Mouse (Mus musculus) cerebellum, adult 8-10 months (tissue): ENCODE results near the gene Yif1b.
A peak's percentile ranks its signal among the peaks of the same experiment; 100 is the strongest.

Experiments used
- DNase-seq: peaks from one replicate; pipeline ENCODE4 v3.0.0; 2022

Yif1b gene

GRCm38 (mm10) chr7:29282074-29282554 lies 44.0 kb downstream of the Yif1b start:
- DNase-seq: peak; percentile 81

GRCm38 (mm10) chr7:29283876-29284275 lies 45.7 kb downstream of the Yif1b start:
- DNase-seq: no peak

DNA sequence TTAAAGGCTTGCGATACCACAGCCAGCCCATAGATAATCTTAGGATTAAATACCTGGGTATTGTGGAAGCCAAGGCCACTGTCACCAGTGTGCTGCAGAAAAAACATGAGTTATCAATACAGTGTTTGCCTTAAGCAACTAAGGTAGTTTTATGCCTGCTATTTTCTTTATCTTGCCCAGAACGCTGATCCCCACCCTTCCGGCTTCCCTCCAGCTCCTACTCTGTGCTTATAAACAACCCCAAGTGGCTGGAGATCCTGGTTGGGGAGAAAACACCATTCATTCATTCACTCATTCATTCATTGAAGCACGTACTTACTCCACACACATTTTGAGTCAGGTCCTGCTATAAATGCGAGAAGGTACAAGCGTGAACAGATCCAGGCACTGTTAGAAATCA lies 46.4 kb downstream of the Yif1b start:
- DNase-seq: no peak

DNA sequence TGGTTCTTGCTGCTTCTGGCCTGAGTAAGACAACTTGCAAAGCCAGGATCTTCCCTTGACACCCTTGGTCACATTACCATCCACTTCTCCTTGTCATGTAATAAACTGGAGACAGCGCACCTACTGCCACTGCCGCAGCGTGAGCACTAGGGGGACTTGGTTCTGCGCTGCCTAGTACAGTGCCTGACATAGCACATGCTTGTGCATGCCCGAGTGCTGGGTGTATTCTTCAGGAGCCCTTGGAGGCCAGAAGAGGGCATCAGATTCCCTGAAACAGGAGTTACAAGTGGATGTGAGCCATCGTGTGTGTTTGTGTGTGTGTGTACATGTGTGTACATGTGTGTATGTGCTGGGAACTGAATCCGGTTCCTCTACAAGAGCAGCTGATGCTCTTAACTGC lies 49.4 kb downstream of the Yif1b start:
- DNase-seq: no peak

DNA sequence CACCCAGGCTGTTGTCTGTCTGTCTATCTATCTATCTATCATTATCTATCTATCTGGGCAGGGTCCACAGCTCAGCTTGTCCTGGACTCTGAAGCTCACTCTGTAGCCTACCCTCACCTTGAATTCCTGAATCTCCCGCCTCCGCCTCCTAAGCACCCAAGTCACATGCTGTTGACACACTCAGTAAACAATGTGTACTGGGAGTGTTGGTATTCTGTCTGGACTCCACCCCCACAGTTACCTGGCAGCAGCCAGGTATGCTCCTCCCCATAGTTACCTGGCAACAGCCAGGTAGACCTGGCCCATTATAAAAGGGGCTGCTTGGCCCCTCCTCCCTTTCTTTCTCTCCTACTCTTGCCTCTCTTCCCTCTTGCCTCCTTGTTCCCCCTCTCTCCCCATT lies 50.0 kb downstream of the Yif1b start:
- no peak for DNase-seq

- DNase-seq: peak; percentile 71
Observed at GRCm38 (mm10) chr7:29288942-29289638, 51.0 kb downstream of the Yif1b start, which contains the start of gene Ppp1r14a. TSS of gene Ppp1r14a (plus strand) at chr7:29289308.

DNA sequence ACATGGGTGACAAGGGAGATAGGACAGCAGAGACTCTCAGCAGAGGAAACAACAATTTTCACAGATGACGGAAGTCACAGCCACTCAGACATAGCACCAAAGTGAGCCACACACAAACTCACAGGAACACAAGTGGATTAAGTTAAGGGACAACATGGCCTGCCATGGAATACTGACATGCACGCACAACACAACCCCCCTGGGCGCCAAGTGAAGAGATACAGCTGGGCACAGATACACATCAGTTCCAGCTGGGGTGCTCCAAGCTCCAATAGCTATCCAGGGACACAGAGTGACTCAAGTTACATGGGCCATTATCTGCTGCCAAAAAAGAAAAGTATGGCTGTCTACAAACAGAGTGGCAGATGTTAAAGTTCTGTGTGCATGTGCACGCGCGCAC lies 51.7 kb downstream of the Yif1b start:
- DNase-seq: no peak

DNA sequence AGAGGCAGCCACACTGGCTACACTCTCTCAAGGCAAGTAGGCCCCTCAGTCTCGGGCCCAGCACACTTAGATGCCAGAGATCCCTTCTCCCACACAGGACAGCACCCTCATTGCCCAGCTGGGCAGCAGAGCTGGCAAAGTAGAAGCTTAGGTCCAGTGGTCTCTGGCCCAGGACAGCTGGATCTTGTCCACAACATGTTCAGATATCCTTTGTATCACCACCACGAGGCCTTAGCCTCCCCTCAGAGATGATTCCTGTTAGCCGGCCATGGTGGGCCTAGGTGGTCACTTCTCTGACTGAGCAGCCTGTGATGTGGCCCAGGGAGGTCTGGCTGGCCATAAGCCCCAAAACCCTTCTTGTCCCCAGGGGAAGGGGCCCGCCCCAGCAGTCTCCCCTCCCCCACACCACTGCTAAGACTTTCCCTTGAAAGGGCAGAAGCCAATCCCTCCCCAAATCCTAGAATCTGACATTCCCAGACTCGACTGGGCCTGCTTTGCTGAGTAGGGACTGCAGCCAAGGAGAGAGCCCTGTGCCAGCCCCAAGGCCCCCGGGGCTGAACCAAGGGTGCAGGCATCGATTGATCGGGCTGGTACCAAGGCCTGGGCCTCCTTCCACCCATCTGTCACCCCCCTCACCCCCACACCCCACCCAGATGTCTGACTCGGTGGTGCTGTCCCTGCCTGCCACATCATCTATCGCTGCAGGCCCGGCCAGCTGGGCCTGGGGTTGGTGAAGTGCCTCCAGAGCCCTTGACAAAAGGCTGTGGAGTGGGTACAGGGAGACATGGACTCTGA lies 52.8 kb downstream of the Yif1b start:
- DNase-seq: peak; percentile 35

DNA sequence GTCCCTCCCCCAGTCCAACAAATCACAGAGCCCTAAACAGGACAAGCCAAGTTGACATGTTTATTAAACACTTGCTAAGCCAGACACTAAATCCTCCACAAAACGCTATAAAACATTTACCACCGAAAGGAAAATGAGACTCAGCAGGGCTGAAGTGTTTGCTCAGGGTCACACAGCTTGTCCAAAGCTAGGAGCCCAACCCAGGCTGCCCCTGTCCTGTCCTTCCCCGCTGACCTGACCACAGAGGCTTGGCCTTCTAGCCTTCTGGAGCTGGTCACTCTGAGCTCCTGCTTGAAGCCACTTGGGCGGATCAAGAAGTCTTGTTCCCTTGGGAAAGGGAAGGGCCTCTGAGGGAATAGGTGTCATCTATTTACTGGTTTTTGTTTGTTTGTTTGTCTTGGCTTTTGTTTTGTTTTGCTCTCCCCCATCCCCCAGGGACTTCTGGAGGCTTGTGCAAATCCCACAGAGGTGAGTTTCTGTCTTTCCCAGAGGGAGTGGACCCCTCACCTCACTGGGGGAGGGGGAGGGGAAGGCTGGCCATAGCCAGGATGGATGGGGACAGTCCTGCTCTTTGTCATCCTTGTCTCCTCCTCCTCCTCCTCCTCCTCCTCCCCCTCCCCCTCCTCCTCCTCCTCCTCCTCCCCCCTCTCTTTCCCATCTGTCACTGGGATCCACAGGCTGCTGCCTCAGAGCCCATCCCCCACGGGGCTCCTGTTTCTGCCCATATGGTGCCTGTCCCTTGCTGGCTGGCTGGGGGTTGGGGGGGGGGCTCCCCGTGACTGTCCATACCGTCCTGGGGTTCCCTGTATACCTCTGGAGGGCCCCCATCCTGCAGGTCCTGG lies 53.7 kb downstream of the Yif1b start:
- DNase-seq: peak; percentile 71

DNA sequence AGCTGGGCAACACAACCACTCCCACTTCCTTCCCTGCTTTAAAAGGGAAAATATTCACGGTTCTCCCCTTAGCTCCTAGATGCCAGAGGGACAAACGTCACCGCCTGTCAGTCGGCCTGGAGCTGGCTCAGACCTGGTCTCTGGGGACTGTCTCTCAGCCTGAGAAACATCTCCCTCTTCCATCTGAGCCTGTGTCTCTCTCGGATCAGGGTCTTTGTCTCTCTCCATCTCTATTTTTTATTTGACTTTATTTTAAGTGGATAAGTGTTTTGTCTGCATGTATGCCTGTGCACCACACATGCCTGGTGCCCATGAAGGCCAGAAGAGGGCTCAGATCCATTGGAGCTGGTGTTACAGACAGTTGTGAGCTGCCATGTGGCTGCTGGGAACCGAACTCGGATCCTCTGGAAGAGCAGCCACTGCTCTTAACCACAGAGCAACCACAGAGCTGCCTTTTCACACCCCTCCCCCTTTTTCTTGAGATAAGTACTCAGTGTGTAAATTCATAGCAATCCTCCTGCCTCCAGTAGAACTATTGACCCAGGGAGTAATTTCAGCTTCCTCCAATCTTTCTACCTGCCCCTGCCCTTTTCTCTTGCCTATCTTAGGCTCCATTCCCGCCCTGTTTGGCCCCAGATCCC lies 54.4 kb downstream of the Yif1b start:
- DNase-seq: peak; percentile 62

DNA sequence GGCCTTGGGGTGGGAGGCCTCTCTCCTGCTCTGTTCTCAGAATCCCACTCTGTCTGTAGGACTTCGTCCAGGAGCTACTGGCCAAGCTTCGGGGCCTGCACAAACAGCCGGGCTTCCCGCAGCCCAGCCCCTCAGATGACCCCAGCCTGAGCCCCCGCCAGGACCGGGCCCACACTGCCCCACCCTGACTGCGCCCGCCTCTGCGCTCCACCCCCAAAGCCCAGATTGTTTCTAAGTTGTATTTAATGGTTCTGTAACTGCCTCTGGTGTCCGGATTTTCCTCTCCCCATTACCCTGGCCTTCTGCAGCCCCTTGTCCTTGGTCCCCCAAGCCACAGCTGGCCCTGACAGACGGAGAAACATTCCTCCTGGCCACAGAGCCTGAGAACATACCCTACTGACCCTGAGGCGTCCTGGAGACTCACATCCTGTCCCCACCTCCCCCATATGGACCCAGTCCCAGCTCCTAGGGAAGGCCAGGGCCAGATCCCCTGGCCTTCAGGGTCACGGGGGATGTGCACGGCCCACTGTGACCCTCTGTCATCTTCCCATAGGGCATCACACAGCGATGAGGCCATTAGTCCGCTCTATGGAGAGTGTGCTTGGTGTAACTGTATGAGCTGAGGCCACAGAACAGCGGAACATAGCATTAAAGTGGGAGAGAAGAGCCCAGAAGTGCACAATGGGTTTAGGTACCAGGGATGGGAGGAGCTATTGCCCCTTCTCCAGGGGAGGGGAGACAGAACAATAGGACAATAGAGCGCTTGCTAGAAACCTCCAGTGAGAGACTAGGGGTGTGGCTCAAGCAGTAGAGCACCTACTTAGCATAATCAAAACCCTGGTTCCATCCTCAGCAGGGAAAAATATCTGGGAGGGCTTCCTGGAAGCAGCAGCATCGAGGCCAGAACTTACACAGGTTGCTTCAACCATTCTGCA lies 55.3 kb downstream of the Yif1b start:
- no peak for DNase-seq

DNA sequence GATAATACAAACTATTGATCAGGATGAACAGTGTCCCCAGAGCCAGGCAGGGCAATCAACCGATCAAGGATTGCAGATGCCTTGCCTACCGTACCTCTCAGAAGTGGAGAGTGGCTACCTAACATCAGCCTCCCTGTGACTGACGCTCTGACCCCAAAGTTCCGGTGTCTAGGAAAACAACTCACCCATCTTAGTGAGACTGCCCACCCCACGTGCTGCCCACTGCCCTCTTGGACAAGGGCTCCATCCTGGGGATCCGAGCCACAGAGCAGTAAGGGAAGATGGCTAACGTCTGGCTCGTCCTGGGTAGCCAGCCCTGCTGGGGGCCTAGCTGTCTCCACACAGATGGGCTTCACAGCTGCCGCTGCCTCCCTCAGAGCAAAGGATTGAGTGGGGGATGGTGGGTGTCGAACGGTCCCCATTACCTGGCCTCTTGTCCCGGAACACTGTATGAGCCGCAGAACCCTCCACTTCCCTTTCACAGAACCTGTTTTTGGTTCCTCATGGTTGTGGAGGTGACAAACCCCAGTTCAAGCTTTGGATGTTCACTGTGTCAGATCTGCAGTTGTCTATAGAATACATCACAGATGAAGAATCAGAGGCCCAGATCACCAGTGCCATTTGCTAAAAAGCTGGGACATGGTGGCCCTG lies 56.1 kb downstream of the Yif1b start:
- DNase-seq: peak; percentile 17

DNA sequence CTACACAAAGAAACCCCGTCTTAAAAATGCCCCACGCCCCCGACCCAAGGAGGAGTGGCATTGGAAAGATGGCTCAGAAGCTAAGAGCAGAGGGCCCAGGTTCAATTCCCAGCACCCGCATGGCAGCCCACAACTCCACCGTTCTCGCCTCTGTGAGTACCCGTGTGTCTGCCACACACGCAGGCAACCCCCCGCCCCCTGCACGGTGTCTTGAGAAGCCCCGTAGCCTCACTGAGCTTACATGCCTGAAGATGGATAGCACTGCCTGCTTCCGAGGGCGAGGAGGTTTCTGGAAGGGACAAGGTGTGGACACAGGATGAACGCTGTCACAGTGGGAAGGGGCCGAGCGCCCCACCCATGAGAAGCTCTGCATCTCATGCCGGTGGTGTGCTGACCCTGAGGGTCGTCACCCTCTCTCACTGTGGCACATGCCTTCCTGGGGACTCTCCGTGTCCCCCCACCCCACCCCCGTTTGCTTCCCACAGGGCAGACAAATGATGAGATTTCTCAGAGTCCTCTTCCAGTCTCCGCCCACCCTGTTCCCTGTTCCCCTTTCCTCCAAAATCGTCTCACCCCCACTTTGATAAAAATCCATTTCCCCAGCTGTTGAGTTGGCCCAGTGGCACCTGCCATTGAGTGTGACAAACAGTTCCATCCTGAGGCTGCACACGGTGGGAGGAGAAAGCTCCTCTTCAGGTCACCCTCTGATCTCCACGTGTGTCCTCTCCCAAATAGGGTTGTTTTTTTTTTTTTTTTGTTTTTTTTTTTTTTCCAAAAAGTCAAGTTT lies 57.9 kb downstream of the Yif1b start:
- DNase-seq: no peak

GRCm38 (mm10) chr7:29296998-29297397 lies 58.9 kb downstream of the Yif1b start:
- DNase-seq: peak; percentile 75
